Mouse (Mus musculus): ENCODE data around the gene 3110082I17Rik.

Gene 3110082I17Rik

GRCm38 (mm10) chr5:139378986-139379629 is 81.2 kb downstream of the 3110082I17Rik start:
- peak in 1 of 2 experiments; percentile 58 for DNase-seq (ENCODE audit: low spot score in 2 of 2)

GRCm38 (mm10) chr5:139378271-139378556 is 82.1 kb downstream of the 3110082I17Rik start:
- no peak for DNase-seq (ENCODE audit: low spot score in 2 of 2)

DNA sequence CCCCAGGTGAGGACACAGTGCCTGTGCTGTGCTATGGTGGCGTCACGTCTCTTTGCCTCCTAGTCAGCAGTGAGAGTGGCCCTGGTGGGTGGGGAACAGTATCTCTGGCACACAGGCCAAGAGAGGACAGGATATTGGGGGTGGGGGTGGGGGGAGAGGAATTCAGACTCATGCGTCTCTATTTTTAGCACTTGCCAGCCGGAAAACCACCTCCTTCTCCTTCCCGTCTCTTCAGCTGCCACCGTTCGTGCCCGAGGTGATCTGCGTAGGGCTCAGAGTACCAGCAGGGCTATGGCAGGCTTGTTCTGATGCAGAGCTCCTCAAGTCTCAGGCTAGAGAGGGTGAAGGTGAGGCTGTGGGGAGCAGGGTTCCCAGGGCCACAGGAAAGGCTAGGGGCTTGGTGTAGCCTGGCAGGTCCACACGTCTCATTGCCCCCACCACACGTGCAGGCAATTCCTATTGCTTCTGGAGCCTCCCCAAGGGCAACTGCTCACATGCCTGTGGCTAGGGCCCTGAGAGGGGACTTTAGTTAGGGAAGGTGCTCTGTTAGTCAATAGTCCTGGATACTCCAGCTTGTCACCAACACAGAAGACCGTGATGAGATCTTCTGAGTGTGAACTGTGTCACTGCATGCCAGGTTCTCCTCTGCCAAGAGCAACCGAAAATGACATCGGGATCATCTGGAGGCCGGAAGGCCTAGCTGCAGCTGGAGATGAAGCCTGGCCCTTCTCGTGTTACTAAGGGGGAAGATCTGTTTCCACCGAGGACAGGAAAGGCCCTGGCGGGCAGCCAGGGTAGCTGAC is 82.7 kb downstream of the 3110082I17Rik start, which contains the start of gene Gpr146:
Gene Gpr146, plus strand, starts transcription at position 230 of the 803 bp plus-strand sequence.
- DNase-seq (ENCODE audit: low spot score in 2 of 2): no peak

DNA sequence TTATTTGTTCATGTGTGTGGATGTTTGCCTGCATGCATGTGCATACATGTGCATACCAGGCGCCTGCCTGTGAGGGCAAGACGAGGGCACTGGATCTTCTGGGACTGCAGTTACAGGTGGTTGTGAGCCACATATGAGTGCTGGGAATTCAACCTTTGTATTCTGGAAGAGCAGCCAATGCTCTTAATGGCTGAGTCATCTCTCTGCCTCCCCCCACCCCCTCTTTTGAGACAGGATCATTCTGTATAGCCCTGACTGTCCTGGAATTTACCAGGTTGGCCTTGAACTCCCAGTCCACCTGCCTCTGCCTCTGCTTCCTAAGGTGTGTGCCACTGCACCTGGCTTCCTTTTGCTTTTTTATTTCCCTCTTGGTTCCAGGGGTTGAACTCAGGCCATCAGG is 85.5 kb downstream of the 3110082I17Rik start:
- DNase-seq (ENCODE audit: low spot score in 2 of 2): no peak

DNA sequence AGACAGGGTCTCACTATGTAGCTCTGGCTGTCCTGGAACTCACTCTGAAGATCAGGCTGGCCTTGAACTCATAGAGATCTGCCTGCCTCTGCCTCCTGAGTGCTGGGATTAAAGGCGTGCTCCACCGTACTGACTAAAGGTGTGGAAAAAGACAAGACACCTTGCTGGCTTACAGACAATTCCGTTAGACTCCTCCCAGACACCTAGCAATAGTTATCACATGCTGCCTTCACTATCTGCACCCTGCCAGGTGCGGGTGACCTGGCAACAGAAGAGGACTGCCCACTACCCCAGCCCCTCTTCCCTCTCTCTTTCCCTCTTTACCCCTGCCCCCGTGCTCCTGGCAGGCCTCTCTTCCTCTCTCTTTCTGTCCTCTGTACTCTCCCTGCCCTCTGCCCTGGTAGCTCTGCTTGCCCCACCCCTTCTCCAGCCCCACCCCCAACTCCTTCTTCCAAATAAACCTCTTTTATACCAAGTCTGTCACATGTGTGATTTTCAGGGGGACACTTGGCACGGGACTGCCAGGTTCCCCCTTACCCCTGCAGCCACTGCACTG is 86.4 kb downstream of the 3110082I17Rik start:
- DNase-seq (ENCODE audit: low spot score in 2 of 2): no peak

GRCm38 (mm10) chr5:139373126-139373525 is 87.2 kb downstream of the 3110082I17Rik start:
- no peak for DNase-seq (ENCODE audit: low spot score in 2 of 2)

DNA sequence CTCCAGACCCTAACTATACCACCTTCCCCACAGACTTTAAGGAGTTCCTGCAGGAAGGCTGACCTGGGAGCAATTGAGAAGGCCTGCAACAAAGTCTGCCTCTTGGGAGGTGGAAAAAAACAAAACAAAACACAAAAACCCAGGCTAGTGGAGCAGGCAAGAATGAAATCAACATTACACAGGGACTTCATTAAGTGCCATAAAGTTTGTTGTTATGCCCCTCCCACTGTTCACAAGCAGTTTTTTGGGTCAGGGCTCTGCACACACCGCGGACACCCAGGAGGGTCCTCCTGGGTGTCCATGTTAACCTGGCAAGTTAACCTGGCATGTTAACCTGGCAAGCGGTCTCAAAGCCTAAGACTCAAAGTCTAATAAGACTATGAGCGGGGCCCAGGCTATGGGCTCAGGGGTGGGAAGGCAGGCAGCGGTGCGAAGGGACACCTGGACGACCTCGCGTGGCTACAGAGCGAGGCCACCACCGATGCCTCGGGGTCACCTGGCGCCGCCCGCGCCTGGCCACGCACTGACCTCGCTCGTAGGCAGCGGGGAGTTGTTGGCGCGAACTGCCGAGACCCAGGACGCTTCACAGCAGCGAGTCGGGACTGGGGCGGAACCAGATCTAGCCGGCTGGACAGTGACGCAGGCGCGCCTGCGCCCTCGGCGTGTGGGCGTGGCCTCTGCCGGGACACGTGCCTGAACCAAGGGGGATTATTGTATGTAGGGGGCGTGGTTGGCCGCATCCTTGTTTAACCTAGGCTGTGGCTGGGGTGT is 88.5 kb downstream of the 3110082I17Rik start:
- peak; percentile 91 to 93 for DNase-seq (ENCODE audit: low spot score in 2 of 2)

- DNase-seq (ENCODE audit: low spot score in 2 of 2): no peak
These were observed 89.2 kb downstream of the 3110082I17Rik start for GRCm38 (mm10) chr5:139371118-139371517.

DNA sequence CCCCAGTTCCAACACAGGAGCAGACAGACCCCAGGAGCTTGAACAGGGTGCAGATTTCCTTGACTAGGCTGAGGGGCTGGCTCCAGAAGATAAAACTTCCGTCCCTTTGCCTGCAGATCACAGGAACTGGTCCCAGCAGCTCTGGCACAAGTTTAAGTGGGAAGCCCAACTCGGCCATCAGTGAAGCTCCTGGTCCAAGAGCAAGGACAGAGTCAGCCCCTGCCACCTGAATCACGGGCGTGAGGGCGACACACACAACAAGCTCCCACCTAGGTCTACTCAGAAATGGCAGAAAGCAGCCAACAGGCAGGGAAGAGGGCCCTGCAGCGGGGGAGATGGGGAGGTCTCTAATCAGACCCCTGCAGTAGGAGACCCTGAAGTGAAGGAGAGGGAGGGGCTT is 90.0 kb downstream of the 3110082I17Rik start:
- no peak for DNase-seq (ENCODE audit: low spot score in 2 of 2)

GRCm38 (mm10) chr5:139368638-139369320 is 91.5 kb downstream of the 3110082I17Rik start:
- DNase-seq (ENCODE audit: low spot score in 2 of 2): no peak

DNA sequence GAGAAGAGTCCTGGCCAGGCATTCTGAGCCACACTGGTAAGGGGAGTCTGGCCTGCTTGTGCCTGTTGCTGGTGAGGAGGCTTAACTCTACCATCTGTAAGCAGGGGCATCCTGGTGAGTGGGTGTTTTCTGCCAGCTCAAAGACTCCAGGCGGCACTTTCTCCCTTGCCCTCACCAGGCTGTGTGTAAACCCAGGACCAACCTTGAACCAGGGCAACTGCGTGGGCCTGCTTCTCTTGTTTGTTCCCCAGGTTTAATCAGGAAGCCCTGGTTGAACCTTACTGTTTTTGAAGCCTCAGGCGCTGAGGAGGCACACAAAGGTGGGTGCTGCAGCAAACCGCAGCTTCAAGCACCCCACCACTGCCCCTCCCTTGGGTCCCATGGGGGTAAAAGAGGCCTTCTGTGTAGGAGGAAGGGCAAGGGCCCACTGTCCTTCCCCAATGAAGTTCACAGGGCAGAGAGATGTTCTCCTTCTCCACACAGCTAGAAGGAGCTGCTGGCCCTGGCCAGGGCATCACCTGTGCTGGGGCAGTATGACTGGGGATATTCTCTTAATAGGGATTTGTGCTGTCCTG is 92.4 kb downstream of the 3110082I17Rik start:
- DNase-seq (ENCODE audit: low spot score in 2 of 2): no peak

GRCm38 (mm10) chr5:139366484-139366883 is 93.8 kb downstream of the 3110082I17Rik start:
- no peak for DNase-seq (ENCODE audit: low spot score in 2 of 2)

DNA sequence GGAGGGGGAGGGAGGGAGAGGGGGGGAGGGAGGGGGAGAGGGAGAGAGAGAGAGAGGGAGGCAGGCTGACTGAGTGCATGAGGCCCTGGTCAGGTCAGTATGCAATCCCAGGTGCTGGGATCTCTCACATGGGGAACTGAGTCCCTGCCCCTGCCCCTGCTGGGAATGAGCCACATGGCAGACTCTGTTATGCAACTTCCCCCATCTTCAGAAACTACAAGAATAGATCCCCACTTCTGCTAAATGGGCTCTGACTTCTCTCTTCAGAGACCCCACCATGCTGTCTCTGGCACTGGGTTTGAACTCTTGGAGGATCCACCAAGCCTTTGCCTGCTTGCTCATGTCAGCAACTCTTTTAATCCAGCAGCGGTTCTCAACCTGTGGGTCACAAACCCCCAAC is 94.5 kb downstream of the 3110082I17Rik start:
- DNase-seq (ENCODE audit: low spot score in 2 of 2): no peak

- DNase-seq (ENCODE audit: low spot score in 2 of 2): no peak
These were observed 95.3 kb downstream of the 3110082I17Rik start for GRCm38 (mm10) chr5:139364911-139365571.

- DNase-seq (ENCODE audit: low spot score in 2 of 2): peak; percentile 74 to 90
These were observed 95.9 kb downstream of the 3110082I17Rik start for GRCm38 (mm10) chr5:139364260-139364910.

DNA sequence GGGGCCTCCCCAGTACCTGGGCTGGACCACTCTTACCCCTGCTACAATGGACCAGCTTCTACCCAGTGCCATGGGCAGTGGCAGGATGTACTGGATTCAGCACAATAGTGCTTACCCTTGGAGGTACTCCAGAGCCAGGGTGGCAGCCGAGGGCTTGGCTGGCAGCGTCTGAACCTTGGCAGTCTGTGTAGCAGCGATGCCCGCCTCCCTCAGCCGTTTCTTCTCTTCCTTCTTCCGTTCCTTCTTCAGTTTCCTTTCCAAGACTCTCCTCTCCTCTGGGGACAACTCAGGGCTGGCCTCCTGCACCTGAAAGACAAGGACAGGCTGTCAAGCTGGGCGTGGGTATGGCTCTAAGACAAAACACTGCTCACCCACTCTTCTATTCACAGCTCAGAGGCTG is 96.5 kb downstream of the 3110082I17Rik start:
- DNase-seq (ENCODE audit: low spot score in 2 of 2): no peak

DNA sequence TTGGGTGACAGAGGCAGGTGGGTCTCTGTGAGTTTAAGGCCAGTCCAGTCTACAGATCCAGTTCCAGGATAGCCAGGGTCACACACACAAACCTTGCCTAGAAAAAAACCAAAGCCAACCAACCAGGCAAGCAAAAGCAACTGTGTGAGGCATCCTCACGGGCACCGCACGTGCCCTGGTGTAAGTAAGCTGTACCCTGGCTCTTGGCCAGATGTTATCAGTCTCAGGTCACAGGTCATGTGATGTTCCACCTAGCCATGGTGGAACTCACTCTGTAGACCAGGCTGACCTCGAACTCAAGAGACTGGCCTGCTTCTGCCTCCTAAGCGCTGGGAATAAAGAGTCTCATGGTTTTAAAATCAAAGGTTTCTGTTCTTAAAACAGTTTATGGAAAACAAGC is 101.1 kb downstream of the 3110082I17Rik start:
- DNase-seq (ENCODE audit: low spot score in 2 of 2): no peak

DNA sequence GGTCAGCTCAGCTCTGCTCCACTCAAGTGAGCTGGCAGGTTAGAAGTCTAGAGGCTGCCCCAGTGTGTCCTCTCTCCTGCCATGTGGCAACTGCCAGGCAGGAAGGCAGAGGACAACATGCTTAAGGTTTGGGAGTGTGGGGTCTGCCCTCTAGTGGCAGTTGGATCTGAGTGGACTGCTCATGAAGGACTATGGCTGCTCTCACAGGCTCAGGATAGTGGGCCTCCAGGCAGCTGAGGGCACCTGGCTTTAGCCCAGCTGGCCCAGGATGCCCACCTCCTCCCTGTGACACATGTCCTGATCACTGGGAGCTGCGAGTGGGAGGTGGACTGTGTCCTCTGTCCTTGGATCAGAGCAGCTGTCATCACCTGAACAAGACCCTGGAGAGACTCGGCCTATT is 101.7 kb downstream of the 3110082I17Rik start:
- no peak for DNase-seq (ENCODE audit: low spot score in 2 of 2)

DNA sequence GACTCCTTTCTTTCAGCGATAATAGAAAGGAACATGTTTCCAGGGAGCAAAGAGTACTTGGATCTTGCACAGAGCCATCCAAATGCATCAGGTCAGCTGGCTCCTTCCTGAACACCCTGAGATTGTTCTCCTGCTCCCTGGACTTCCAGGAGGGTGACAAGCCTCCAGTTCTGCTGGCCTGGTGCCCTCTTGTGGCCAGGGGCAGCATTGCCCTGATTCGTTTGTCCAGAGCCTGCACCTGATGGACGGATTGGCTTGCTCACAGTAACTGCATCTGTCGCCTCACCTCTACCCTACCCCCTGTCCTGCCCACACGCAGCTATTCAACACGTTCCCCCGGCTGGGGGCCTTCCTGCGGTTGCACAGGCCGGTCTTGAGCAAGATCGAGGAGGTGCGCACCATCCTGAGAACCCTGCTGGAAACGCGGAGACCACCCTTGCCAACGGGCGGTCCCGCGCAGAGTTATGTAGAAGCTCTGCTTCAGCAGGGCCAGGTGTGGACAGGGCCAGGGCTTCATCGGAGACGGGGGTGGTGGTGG is 105.0 kb downstream of the 3110082I17Rik start:
- peak; percentile 66 to 80 for DNase-seq (ENCODE audit: low spot score in 2 of 2)

DNA sequence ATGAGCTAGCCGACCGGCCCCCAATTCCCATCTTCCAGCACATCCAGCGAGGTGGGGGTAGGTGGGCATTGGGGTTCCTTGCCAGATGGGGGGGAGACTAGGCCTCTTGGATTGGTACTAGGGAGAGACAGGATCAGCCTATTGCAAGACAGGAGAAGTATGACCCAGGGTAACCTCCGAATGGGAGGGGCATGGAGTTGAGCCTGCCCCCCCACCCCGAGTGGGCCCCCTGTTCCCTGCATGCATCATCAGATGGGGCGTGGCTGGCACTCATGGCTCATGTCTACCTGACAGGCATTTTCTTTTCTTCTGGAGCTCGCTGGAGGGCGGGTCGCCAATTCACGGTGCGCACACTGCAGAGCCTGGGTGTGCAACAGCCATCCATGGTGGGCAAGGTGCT is 106.4 kb downstream of the 3110082I17Rik start:
- DNase-seq (ENCODE audit: low spot score in 2 of 2): no peak

Measured in urinary bladder, postnatal 4 days (tissue).